Mouse (Mus musculus) forebrain, embryonic 11.5 days (tissue): Measurements from ENCODE around the gene Pla2g5. TPM values are rescaled to one million over a fixed set of nuclear protein-coding genes. Genes with fewer than 3 reads are reported as not detected.

ENCODE experiments used
- ATAC-seq: fragments of 200-750 bp; cut with Nextera tagmentation; replicated peaks from 2 replicates; pipeline ENCODE4 v1.8.0; 2017; ENCODE audit warnings: moderate TSS enrichment; ENCODE audit not compliant: low FRiP score
- DNase-seq: peaks from one replicate; pipeline ENCODE4 v3.0.0-alpha.2; 2017; ENCODE audit warnings: low spot score
- H3K27ac ChIP-seq: fragments of 300-500 bp; sonication (generic); 2 replicates; pipeline ENCODE4 v1.5.1; 2014; ENCODE audit warnings: low read depth, low read length
- H3K27me3 ChIP-seq: fragments of 300-500 bp; sonication (generic); 2 replicates; pipeline ENCODE4 v1.6.1; 2014; ENCODE audit warnings: mild to moderate bottlenecking, low read length, mixed read lengths; ENCODE audit not compliant: control insufficient read depth, insufficient read depth
- H3K36me3 ChIP-seq: fragments of 300-500 bp; sonication (generic); 2 replicates; pipeline ENCODE4 v1.6.1; 2014; ENCODE audit warnings: mild to moderate bottlenecking, low read length, moderate library complexity, mixed read lengths; ENCODE audit not compliant: control insufficient read depth, insufficient read depth
- H3K4me1 ChIP-seq: fragments of 300-500 bp; sonication (generic); replicated peaks from 2 replicates; pipeline ENCODE4 v1.6.1; 2014; ENCODE audit warnings: low read length, mixed read lengths; ENCODE audit not compliant: control insufficient read depth, insufficient read depth
- H3K4me2 ChIP-seq: fragments of 300-500 bp; sonication (generic); 2 replicates; pipeline ENCODE4 v1.6.1; 2014; ENCODE audit warnings: low read depth, mild to moderate bottlenecking, low read length, moderate library complexity, mixed read lengths; ENCODE audit not compliant: severe bottlenecking
- H3K4me3 ChIP-seq: fragments of 300-500 bp; sonication (generic); 2 replicates; pipeline ENCODE4 v1.5.1; 2014; ENCODE audit warnings: low read depth, low read length
- H3K9ac ChIP-seq: fragments of 300-500 bp; sonication (generic); 2 replicates; pipeline ENCODE4 v1.6.1; 2014; ENCODE audit warnings: low read length
- H3K9me3 ChIP-seq: fragments of 300-500 bp; sonication (generic); 2 replicates; pipeline ENCODE4 v1.6.1; 2016; ENCODE audit warnings: low read length, mixed read lengths; ENCODE audit not compliant: control insufficient read depth
- WGBS: fragments of 180-500 bp; shearing (Covaris S2); extraction: QIAGEN DNeasy Blood & Tissue Kit; methylation state at CpG from one replicate; pipeline ENCODE4 v1.1.7; 2014; 5-methylcytosine and 5-hydroxymethylcytosine counted together
- polyA plus RNA-seq: library from polyadenylated mRNA; unstranded; fragments of >200 nt; fragmentation: Nextera tagmentation; extraction: Ambion mirVana; gene quantifications from 2 replicates; pipeline ENCODE4 v1.2.1, GENCODE M21; 2014

Pla2g5 gene
- polyA plus RNA-seq, 1 experiment from 2014 or later: 0.33 TPM

GRCm38 (mm10) chr4:138800134-138800744, 63.0 kb downstream of the Pla2g5 start:
- H3K9me3 ChIP-seq: no peaks in the 10 kb centered on the region
- H3K9ac ChIP-seq: no peak overlapping the region
- H3K27ac ChIP-seq: no peak overlapping the region
- no peak overlapping the region for H3K4me3 ChIP-seq
- H3K4me1 ChIP-seq: no peaks in the 10 kb centered on the region
- WGBS: 80% methylated on average over 12 of the region's 12 CpGs
- H3K27me3 ChIP-seq: no peaks in the 10 kb centered on the region
- DNase-seq (no peak), ATAC-seq (no peak)
- H3K4me2 ChIP-seq: no peak overlapping the region
- H3K36me3 ChIP-seq: no peaks in the 10 kb centered on the region

- H3K4me3 ChIP-seq: no peak overlapping the region
- no peaks in the 10 kb centered on the region for H3K9me3 ChIP-seq
- DNase-seq (no peak), ATAC-seq (no peak)
- H3K36me3 ChIP-seq: no peaks in the 10 kb centered on the region
- H3K4me1 ChIP-seq: no peaks in the 10 kb centered on the region
- no peak overlapping the region for H3K4me2 ChIP-seq
- H3K27ac ChIP-seq: no peak overlapping the region
- no peaks in the 10 kb centered on the region for H3K27me3 ChIP-seq
- WGBS: 79% methylated on average over 4 of the region's 4 CpGs
- H3K9ac ChIP-seq: no peak overlapping the region
These were observed 66.1 kb downstream of the Pla2g5 start for GRCm38 (mm10) chr4:138797217-138797570.

- no peaks in the 10 kb centered on the region for H3K36me3 ChIP-seq
- H3K27me3 ChIP-seq: no peaks in the 10 kb centered on the region
- no peak for ATAC-seq
- no peaks in the 10 kb centered on the region for H3K9me3 ChIP-seq
- no peak overlapping the region for H3K27ac ChIP-seq
- H3K9ac ChIP-seq: no peak overlapping the region
- WGBS: 49% methylated on average over 6 of the region's 6 CpGs
- no peak for DNase-seq
- no peak overlapping the region for H3K4me3 ChIP-seq
- no peaks in the 10 kb centered on the region for H3K4me1 ChIP-seq
- no peak overlapping the region for H3K4me2 ChIP-seq
These were observed 66.6 kb downstream of the Pla2g5 start for GRCm38 (mm10) chr4:138796513-138797216.

DNA sequence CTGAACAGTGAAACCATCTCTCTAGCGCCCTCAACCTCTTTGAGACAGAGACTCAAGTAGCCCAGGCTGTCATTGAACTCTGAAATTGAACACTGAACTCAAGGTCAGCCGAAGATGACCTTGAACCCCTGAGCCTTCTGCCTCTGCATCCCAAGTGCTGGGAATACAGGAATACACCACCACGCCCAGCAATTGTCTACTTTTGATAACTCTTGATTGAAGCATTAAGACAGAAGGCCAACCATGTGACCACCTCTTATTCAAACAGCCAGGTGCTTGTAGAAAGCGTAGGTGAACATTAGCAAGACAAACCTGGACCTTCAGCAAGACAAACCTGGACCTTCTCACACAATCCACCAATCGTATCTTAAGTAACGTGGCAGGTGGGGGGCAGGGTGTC, 68.9 kb downstream of the Pla2g5 start:
- H3K4me1 ChIP-seq: no peaks in the 10 kb centered on the region
- 89% methylated on average over 6 of the region's 6 CpGs for WGBS

GRCm38 (mm10) chr4:138793276-138793675, 70.0 kb downstream of the Pla2g5 start:
- H3K27me3 ChIP-seq: no peaks in the 10 kb centered on the region
- no peak overlapping the region for H3K9ac ChIP-seq
- H3K4me2 ChIP-seq: no peak overlapping the region
- no peak overlapping the region for H3K27ac ChIP-seq
- no peaks in the 10 kb centered on the region for H3K9me3 ChIP-seq
- DNase-seq: peak; percentile 55
- whole genome bisulfite sequencing: 64% methylated on average over 2 of the region's 2 CpGs
- no peak for ATAC-seq
- no peaks in the 10 kb centered on the region for H3K4me1 ChIP-seq
- H3K36me3 ChIP-seq: no peaks in the 10 kb centered on the region
- no peak overlapping the region for H3K4me3 ChIP-seq

More for the DNA sequence above, 68.9 kb downstream of the Pla2g5 start:
- H3K9me3 ChIP-seq: no peaks in the 10 kb centered on the region
- no peaks in the 10 kb centered on the region for H3K36me3 ChIP-seq
- H3K27ac ChIP-seq: no peak overlapping the region
- DNase-seq (no peak), ATAC-seq (no peak)
- H3K4me3 ChIP-seq: no peak overlapping the region
- H3K27me3 ChIP-seq: no peaks in the 10 kb centered on the region
- H3K9ac ChIP-seq: no peak overlapping the region
- no peak overlapping the region for H3K4me2 ChIP-seq

GRCm38 (mm10) chr4:138792599-138792998, 70.7 kb downstream of the Pla2g5 start:
- no peak for DNase-seq

DNA sequence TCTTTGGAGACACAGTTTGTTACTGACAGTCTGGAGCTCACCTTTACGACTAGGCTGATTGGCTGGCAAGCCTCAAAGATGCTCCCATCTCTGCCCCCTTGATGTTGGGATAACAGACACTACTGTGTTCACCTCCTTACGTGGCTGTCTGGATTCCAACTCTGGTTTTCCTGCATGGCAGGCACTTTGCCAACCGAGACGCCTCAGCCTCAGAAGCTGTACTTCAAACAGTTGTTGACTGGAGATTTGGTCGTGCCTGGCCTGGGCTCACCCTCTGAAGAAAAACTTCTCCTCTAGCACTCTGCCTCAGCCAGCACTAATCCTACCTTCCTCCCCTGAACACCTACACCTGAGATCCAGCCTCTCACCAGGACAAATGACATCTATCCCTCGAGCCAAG, 71.8 kb downstream of the Pla2g5 start:
- Histone ChIP-seq H3K4me2 (no peak overlapping the region), H3K36me3 (no peaks in the 10 kb centered on the region), H3K27me3 (no peaks in the 10 kb centered on the region), H3K4me3 (no peak overlapping the region), H3K4me1 (no peaks in the 10 kb centered on the region), H3K9ac (no peak overlapping the region), H3K27ac (no peak overlapping the region), H3K9me3 (no peaks in the 10 kb centered on the region)
- WGBS: 77% methylated on average over 6 of the region's 6 CpGs
- ATAC-seq (no peak), DNase-seq (no peak)

More at GRCm38 (mm10) chr4:138792599-138792998, 70.7 kb downstream of the Pla2g5 start:
- H3K36me3 ChIP-seq: no peaks in the 10 kb centered on the region
- 79% methylated on average over 9 of the region's 9 CpGs for WGBS
- no peaks in the 10 kb centered on the region for H3K4me1 ChIP-seq
- no peak overlapping the region for H3K4me2 ChIP-seq
- H3K27me3 ChIP-seq: no peaks in the 10 kb centered on the region
- no peak overlapping the region for H3K27ac ChIP-seq
- H3K4me3 ChIP-seq: no peak overlapping the region
- no peaks in the 10 kb centered on the region for H3K9me3 ChIP-seq
- H3K9ac ChIP-seq: no peak overlapping the region
- no peak for ATAC-seq

- H3K9me3 ChIP-seq: no peaks in the 10 kb centered on the region
- H3K36me3 ChIP-seq: no peaks in the 10 kb centered on the region
- no peak overlapping the region for H3K9ac ChIP-seq
- H3K4me2 ChIP-seq: no peak overlapping the region
- H3K27ac ChIP-seq: no peak overlapping the region
- H3K27me3 ChIP-seq: no peaks in the 10 kb centered on the region
- 91% methylated on average over 4 of the region's 4 CpGs for WGBS
- no peak overlapping the region for H3K4me3 ChIP-seq
- DNase-seq (no peak), ATAC-seq (no peak)
- H3K4me1 ChIP-seq: no peaks in the 10 kb centered on the region
These were observed 74.9 kb downstream of the Pla2g5 start for GRCm38 (mm10) chr4:138788381-138788780.

DNA sequence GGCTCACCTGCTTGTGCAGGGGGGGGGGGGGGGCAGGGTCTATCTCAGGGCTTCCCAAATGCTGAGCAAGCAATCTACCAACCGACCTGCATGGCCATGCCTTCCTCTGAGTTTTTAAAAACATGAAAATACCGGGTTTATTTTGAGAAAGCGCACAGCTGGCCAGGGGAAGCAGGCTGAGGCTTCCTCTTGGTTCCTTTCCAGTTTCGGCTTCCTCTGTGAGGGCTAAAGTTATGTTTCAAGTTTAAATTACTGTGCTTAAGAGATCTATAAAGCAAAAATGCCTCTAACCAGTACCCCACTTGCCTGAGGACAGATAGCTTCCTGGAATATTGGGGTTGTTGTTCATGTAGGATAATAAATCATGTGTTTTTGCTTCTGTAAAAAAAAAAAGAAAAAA, 77.1 kb downstream of the Pla2g5 start:
- Histone ChIP-seq H3K4me2 (no peak overlapping the region), H3K27me3 (no peaks in the 10 kb centered on the region), H3K36me3 (no peaks in the 10 kb centered on the region), H3K4me1 (no peaks in the 10 kb centered on the region), H3K27ac (no peak overlapping the region), H3K4me3 (no peak overlapping the region), H3K9ac (no peak overlapping the region), H3K9me3 (no peaks in the 10 kb centered on the region)
- ATAC-seq: no peak
- 79% methylated on average over 4 of the region's 4 CpGs for WGBS
- no peak for DNase-seq
